Mouse (Mus musculus) splenic B cell, adult 2 months (primary cell): ENCODE measurements around the gene P4hb.
A peak's percentile ranks its signal among the peaks of the same experiment; 100 is the strongest.
"Not testable (repeated sequence)": the region's sequence is repeated elsewhere in the genome, so short reads cannot be mapped to it uniquely, and the experiment has no call there.

ENCODE experiments used
- DNase-seq: peaks from one replicate; pipeline ENCODE4 v3.0.0-alpha.2; 2011; ENCODE audit warnings: low read depth, low spot score
- H3K27me3 ChIP-seq: 2 replicates; pipeline ENCODE4 v1.6.1; 2012; ENCODE audit warnings: mild to moderate bottlenecking, low read length, moderate library complexity, mixed read lengths; ENCODE audit not compliant: control insufficient read depth, poor library complexity, insufficient read depth, severe bottlenecking
- H3K36me3 ChIP-seq: 2 replicates; pipeline ENCODE4 v1.6.1; 2012; ENCODE audit warnings: mild to moderate bottlenecking, low read length, moderate library complexity, mixed read lengths; ENCODE audit not compliant: control insufficient read depth, poor library complexity, insufficient read depth, severe bottlenecking

P4hb gene

DNA sequence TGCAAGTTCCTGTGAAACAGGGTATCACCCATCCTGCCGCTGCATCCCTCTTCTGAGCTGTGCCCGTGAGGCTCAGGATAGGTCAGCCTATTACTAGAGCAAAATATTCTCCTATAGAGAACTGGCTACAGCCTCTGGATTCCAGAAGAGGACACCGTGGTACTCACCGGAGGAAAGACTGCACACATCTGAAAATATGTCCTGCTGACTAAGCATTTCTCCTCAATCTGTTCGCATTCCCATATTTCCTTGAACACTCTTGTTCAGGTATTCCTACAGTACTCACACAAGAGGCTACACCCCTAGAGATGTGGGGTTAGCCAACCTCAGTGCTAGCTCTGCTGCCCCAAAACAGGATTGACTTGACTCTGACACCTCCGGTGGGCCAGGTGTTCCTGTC lies 4.7 kb downstream of the P4hb start:
- peaks cover 12% of the 10 kb centered on the region for H3K36me3 ChIP-seq

DNA sequence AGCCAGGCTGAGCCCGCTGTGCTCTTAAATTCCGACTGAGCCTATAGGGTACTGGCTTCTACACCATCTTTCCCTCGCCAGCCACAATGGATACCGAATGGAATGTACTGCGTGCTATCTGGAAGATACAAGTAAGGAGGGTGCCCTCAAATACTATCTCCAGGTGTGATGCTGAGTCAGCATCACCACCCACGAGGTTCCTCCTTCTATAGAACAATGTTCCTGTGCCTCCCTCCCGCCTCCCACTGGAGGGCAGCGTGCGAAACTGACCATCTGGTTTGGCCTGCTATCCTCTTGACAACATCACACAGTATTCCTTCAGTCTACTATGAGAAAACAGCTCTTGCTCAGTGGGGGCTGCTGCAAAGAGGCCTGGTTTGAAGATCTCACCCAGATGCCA lies 7.9 kb downstream of the P4hb start:
- Histone ChIP-seq H3K27me3 (no peaks in the 10 kb centered on the region), H3K36me3 (peaks cover 32% of the 10 kb centered on the region)
- DNase-seq: no peak

More for the DNA sequence above, 4.7 kb downstream of the P4hb start:
- DNase-seq: no peak
- H3K27me3 ChIP-seq: no peaks in the 10 kb centered on the region

DNA sequence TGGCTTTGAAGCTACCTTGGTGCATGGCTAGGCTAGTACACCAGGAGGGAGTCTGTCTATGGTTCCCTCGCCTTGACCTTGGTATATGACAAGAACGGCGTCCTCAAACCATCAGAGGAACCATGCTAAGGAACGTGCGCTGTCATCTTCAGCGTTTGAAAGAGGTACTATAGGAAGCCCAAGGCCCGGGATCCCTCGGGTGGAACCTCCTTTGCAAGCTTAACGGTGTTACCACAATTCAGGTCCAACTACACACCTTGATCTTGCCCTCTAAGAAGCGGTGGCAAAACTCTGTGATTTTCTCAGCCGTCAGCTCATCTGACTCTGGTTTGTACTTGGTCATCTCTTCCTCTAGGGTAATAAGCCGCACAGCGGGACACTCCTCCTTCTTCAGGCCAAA lies 10.1 kb downstream of the P4hb start:
- Histone ChIP-seq H3K36me3 (peaks cover 28% of the 10 kb centered on the region), H3K27me3 (no peaks in the 10 kb centered on the region)
- DNase-seq: no peak

DNA sequence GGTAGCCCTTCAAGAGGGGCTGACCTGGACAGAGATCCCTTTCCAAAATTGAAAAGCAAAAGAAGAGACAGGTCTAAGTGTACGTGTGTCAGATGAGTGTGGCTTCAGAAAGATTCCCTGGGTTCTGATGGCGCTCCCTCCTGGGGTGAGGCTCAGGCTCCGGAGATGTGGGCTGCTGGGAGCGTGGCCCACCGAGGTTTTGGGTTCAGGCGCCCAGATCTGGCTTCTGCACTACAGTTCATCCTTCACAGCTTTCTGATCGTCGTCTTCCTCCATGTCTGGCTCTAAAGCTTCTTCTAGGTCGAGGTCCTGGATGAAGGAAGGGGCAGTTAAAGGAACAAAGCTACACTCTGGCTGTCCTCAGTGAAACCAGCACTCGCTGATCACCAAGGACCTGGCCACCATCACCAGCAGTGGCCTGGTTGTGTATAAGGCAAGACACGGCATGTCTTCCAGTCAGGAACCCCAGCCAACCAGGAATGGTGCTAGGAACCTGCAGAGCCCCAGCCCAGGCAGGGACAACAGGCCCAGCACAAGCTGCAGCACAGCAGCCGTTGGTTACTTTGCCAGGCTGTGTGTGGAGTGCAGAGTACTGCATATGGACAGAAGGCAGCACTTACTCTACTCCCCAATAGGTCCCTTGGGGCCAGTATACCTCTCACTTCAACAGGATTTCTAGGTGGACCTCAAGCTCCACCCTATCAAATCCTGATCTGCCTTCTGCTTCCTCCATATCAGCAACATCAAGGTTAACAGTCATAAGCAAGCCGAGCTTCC lies 11.9 kb downstream of the P4hb start:
- DNase-seq: no peak
- Histone ChIP-seq H3K36me3 (peaks cover 28% of the 10 kb centered on the region), H3K27me3 (no peaks in the 10 kb centered on the region)

DNA sequence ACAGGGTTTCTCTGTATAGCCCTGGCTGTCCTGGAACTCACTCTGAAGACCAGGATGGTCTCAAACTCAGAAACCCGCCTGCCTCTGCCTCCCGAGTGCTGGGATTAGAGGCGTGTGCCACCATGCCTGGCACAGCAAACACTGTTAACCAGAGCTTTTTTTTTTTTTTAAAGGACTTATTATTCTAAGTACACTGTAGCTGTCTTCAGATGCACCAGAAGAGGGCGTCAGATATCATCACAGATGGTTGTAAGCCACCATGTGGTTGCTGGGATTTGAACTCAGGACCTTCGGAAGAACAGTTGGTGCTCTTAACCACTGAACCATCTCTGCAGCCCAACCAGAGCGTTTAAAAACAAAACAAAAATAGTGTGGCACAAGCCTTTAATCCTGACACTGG lies 14.2 kb downstream of the P4hb start:
- H3K36me3 ChIP-seq: peaks cover 24% of the 10 kb centered on the region
- DNase-seq, H3K27me3 ChIP-seq: not testable (repeated sequence)

DNA sequence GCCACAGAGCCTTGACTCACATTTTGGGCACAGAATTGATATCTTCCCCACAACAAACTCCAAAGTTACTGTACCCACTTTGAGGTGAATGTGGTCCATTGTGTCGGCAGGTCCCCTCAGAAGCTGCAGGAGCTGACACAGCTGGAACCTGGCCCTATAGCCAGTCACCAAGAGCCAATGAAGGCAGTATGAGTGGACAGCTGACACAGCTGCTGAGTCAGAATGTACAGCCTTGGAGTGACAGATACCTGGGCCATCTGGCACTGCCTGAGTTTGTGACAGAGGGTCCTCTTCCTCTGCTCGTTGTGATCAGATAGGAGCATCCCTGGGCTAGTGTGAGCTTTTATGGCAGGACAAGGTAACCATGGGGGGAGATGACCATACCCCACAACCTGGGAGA lies 17.8 kb downstream of the P4hb start:
- no peaks in the 10 kb centered on the region for H3K36me3 ChIP-seq
- H3K27me3 ChIP-seq: no peaks in the 10 kb centered on the region
- no peak for DNase-seq

DNA sequence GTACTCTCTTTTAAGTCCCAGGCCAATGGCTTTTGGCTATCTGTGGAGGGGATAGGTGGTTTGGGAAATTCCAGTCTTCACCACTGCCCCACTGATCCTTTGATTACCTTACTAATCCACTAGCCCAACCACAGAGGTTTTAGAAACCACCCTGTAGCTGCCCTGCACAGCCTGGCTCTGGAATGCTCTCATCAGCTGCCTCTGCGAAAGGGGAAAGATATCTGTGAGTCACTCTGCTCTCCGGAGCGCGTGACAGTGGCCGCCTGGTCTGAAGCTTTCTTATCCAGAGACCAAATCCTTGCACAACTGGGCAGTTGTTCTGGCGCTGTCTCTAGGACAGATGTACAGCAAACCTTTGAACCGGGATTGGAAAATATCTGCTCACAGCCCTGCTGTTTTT lies 18.2 kb downstream of the P4hb start:
- no peak for DNase-seq
- no peaks in the 10 kb centered on the region for H3K27me3 ChIP-seq
- H3K36me3 ChIP-seq: no peaks in the 10 kb centered on the region

DNA sequence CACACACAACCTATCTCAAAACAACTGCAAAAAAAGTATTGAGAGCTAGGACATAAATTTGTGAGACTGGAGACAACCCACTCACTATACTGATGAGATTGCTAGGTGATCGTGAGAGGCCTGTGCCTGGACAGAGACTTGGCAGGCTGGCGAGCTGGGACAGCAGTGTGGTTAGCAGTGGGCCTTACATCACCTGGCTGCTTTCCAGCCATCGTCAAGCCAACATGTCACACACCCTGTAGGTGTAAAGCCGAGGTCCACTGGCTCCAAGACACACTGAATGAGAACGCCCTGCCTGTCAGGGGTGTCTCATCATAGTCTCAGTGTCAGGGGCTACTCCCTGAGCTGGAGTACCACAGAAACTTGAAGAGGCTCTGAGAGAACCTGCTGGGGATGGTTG lies 20.3 kb downstream of the P4hb start:
- DNase-seq: no peak
- no peaks in the 10 kb centered on the region for H3K27me3 ChIP-seq
- H3K36me3 ChIP-seq: no peaks in the 10 kb centered on the region

DNA sequence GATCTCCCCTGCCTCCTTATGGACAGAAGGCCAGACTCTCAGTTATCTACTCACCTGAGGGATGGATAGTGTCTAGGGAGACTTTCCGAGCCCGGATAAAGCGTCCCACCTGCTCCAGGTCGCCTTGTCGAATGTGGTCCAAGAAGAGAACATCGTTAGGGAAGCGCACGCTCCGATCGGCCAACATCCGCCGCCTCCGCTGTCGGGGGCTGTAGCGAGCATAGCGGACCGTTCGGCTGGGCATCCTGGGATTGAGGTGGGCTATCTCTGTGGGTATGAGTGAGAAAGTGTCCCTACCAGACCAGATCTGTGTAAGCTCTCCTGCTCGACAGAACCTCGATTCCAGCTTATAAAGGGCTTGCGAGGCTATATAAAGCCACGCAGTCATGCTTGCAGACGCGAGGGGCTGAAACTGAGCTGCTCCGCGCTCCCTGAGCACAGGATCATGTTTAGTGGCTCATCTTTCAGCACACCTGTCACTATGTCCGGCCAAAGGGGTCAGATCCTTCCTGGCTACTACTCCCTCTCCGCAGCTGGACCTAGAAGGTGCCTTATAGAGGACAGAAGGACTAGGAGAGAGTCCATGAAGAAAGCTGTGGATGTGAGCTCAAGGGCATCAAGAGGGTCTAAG lies 22.1 kb downstream of the P4hb start, which contains the start of gene Ppp1r27:
TSS of gene Ppp1r27 (minus strand) at position 323 of the 631 bp plus-strand sequence.
- Histone ChIP-seq H3K27me3 (no peaks in the 10 kb centered on the region), H3K36me3 (no peaks in the 10 kb centered on the region)
- no peak for DNase-seq

DNA sequence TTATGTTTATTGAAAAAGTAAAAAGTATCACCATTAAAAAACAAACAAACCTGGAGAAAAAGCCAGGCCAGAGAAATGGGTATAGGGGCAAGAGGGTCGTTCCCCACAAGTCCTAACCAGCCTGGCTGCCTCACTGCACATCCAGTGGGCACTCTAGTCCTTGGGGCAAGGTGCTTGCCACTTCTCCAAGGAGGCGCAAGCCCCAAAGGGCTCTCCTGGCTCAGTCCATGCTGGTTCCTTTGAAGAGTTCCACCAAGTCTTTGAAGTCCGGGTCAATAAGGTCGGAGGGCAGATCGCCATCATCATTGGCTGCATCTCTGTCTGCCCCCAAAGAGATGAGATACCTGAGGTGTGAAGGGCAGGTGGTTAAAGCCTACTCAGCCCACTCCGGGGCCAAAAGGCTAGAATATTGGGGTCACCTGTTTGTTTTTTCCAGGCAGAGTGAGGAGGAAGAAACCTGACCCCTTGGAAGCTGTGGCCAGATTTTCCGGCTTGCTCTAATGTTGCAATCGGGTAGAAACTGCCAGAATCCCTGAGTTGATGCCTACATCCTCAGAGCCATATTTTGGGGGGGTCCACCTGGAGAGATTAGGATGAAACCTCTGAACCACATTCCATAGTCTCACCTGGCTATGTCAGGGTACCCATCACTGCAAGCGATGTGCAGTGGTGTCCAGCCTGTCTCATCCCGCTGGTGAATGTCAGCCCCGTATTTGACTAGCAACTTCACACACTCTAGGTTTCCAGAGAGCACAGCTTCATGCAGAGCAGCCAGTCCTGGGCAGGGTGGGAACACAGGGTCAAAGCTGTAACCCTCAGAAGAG lies 22.9 kb downstream of the P4hb start:
- Histone ChIP-seq H3K36me3 (no peaks in the 10 kb centered on the region), H3K27me3 (no peaks in the 10 kb centered on the region)
- no peak for DNase-seq

DNA sequence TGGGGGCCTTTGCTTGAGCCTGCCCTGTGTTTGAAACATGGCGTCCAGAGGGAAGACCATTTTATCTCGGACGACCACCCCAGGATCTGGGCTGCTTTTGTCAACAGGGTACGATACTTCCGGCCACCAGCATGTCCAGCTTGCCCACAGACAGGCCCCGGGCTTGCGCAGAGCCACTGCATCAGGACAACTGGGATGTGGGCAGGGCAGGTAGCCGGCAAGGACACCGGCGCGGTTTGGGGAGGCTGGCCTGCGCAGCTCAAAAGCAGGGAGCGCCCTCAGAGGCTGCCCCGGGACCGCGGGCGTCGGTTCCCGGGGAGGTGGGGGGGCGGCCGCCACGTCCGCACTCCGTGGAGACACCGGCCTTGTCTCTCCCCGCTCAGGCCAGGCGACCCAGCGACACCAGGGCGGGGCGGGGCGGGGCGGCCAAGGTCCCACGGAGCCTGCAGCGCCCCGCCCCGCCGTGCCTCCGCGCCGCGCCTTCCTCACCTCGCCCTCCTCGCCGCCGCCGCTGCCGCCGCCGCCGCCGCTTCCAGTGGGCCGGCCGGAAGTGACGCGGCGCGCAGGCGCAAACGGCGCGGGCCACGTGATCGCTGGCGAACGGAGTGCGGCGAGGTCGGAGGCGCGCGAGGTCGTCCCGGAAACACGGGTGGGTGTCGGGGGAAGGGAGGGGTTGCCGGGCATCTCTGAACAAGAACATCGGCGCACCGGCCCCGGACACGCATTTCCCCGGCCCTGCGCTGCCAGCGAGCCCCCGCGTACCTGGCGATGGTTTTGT lies 23.7 kb downstream of the P4hb start, which contains the start of gene Mcrip1:
TSS of gene Mcrip1 (minus strand) at position 560 of the 778 bp plus-strand sequence.
- peak; percentile 96 for DNase-seq
- Histone ChIP-seq H3K27me3 (no peaks in the 10 kb centered on the region), H3K36me3 (no peaks in the 10 kb centered on the region; the same call in none of the 2 replicates)

DNA sequence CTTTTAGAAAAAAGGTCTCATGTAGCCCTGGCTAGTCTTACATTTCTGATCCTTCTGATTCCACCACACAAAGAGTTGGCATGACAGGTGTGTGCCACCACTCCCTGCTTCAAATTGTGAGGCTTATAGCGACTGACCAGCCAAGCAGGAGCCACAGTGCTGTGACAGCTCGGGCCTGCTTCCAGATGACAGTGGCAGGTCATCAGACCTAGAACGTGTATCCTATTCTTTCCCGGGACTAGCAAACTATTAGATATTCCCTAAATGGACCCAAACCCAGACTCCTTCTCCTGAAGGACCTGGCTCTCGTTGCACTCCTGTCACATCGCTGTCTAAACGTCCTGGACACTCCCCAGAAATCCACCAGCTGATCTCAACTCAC lies 24.3 kb downstream of the P4hb start:
- Histone ChIP-seq H3K27me3 (no peaks in the 10 kb centered on the region), H3K36me3 (no peaks in the 10 kb centered on the region; the same call in none of the 2 replicates)
- DNase-seq: no peak

DNA sequence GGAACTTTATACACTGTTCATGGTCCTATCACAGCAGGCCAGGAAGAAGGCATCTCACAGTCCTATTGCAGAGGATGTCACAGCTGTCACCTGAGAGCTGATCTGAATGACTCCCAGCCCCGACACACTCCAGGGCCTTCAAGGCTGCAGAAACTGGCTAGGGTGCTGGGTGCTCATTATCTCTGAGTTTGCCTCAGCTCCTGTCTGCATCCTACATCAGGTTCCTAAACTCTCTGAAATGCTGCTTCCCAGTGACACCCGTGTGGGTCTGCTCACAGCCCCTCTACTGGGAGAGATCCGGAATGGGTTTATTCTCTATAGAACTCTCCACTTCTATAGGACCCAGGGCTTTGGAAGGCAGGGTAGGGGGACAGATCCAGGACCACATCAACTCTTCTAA lies 24.8 kb downstream of the P4hb start:
- no peak for DNase-seq
- Histone ChIP-seq H3K36me3 (no peaks in the 10 kb centered on the region; the same call in none of the 2 replicates), H3K27me3 (no peaks in the 10 kb centered on the region)

DNA sequence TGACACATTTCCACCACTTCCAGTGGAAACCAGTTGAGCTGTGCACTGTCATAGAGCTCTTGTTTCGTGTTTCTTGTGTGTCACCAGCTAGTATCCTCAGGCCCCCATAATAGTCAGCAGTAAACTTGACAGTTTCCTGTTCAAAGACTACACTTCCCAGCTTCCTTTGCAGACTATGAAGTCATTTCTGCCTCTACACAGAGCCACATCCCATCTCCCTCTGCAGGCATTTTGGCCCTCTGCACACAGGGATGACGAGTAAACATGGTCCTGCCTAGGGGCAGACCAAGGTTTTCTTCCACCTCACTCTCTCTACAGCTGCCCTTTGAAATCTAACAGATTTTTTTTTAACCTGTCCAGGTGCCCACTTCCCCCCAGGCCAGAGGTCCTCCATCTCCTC lies 25.6 kb downstream of the P4hb start:
- Histone ChIP-seq H3K36me3 (no peaks in the 10 kb centered on the region; the same call in none of the 2 replicates), H3K27me3 (no peaks in the 10 kb centered on the region)
- peak; percentile 39 for DNase-seq
